Mouse (Mus musculus) liver, embryonic 14.5 days (tissue): ENCODE data around the gene Slc30a6.

Experiments
- CTCF ChIP-seq: IDR thresholded peaks from 2 replicates; pipeline ENCODE4 v1.5.1; 2016; ENCODE audit warnings: antibody characterized with exemption, low read depth, control low read depth
- EP300 ChIP-seq: IDR thresholded peaks from 2 replicates; pipeline ENCODE4 v1.6.1; 2016; ENCODE audit warnings: antibody characterized with exemption, low read depth

DNA sequence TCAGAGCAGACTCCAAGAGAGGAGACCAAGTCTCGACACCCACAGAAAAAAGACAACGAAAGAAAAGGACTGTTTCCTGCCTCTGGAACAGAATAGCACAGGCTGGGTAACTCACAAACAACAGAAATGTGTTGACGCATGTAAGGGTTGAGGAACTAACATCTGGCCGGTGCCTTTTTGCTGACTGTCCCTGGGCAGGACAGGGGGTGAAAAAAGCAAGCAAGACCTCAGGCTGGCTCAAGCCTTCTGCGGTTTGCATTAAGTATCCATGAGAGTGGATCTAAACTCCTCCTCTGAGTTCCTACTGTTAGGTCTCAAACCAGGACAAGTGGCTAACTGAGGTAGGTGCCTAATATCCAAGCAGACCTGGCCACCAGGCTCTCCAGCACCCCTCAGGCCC, 37.2 kb downstream of the Slc30a6 start:
- TF ChIP-seq EP300 (no peak), CTCF (no peak)
